Mouse (Mus musculus) heart, postnatal 0 days (tissue): ENCODE results near the gene Gpc5.

Experiments
- CTCF ChIP-seq: IDR thresholded peaks from 2 replicates; pipeline ENCODE4 v1.5.1; 2016; ENCODE audit warnings: antibody characterized with exemption, control low read depth, low read depth
- EP300 ChIP-seq: IDR thresholded peaks from 2 replicates; pipeline ENCODE4 v1.6.1; 2016; ENCODE audit warnings: antibody characterized with exemption, low read depth

- TF ChIP-seq CTCF (no peak), EP300 (no peak)
Observed at GRCm38 (mm10) chr14:115976062-115976461, 884.0 kb downstream of the Gpc5 start.
